Mouse (Mus musculus): ENCODE measurements around the gene Rcn3. TPM values are rescaled to one million over a fixed set of nuclear protein-coding genes. Genes with fewer than 3 reads are reported as not detected.
"Not testable (repeated sequence)": the region's sequence is repeated elsewhere in the genome, so short reads cannot be mapped to it uniquely, and the experiment has no call there.

Gene Rcn3
- total and polyA plus RNA-seq, 3 experiments, result 16.0 to 43.0 TPM; not detected in 1

GRCm38 (mm10) chr7:45126147-45126843 lies 34.3 kb upstream of the Rcn3 start:
- peak; percentile 52 for DNase-seq (ENCODE audit: low read depth, low spot score)
- Histone ChIP-seq H3K27ac (ENCODE audit: control insufficient read depth, low read depth, low read length) (peak overlapping the region; percentile 93), H3K9ac (ENCODE audit: control insufficient read depth, low read depth, low read length, poor library complexity, severe bottlenecking) (peak overlapping the region; percentile 97), H3K4me1 (ENCODE audit: control insufficient read depth in 1 of 2, insufficient read depth in 2 of 2, low read length in 2 of 2) (peaks cover 0 to 20% of the 10 kb centered on the region in 2 experiments; a peak in 2 of 4 replicates), H3K9me3 (replicated peaks; ENCODE audit: insufficient read depth, low read length) (no peaks in the 10 kb centered on the region), H3K4me3 (ENCODE audit: control insufficient read depth in 1 of 2, insufficient read depth in 1 of 2, low read depth in 2 of 2, low read length in 2 of 2) (peak overlapping the region; percentile 87 to 91), H3K27me3 (ENCODE audit: control insufficient read depth in 1 of 2, insufficient read depth in 2 of 2, low read length in 2 of 2) (no peaks in the 10 kb centered on the region), H3K79me2 (ENCODE audit: control insufficient read depth, insufficient read depth, low read length, poor library complexity) (peaks cover 69% of the 10 kb centered on the region), H3K36me3 (ENCODE audit: control insufficient read depth in 1 of 2, insufficient read depth in 2 of 2, low read length in 2 of 2) (peaks cover 14 to 23% of the 10 kb centered on the region in 2 experiments)
- peak in 1 of 2 experiments; percentile 25; a peak in 2 of 4 replicates for TF ChIP-seq POLR2A (IDR thresholded peaks at IDR 0.05; ENCODE audit: control insufficient read depth in 1 of 2, insufficient read depth in 1 of 2, low read depth in 1 of 2, low read length in 2 of 2, poor library complexity in 1 of 2)
- TF ChIP-seq POLR2AphosphoS2 (IDR thresholded peaks at IDR 0.05; ENCODE audit: low read length), result no peak
- 0 out of 4 replicates have a peak, but pooled peaks of 1 of the 2 experiments have one; percentile 17 for TF ChIP-seq USF2 (IDR thresholded peaks at IDR 0.05; ENCODE audit: borderline replicate concordance in 1 of 2, insufficient read depth in 1 of 2, low read depth in 1 of 2, low read length in 2 of 2)

DNA sequence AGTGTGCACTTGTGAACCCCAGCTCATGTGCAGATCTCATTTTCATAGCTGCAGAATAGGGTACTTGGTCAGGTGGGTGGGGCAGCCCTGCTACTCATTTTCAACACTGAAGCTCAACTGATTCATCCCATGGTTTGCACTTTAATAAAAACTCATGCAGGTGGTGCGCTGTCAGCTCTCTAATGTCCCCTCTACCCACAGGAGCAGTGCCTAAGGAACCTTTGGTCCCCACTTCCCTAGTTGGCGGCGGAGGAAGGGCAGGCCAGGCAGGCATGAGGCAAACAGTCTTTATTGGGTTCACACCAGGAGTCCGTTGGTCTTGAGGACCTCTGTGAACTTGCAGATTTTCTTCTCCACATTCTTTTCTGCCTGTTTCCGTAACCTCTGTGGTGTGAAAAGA lies 33.6 kb upstream of the Rcn3 start:
- Histone ChIP-seq H3K4me3 (ENCODE audit: control insufficient read depth in 1 of 2, insufficient read depth in 1 of 2, low read depth in 2 of 2, low read length in 2 of 2) (peak overlapping the region; percentile 87 to 91), H3K4me1 (ENCODE audit: control insufficient read depth in 1 of 2, insufficient read depth in 2 of 2, low read length in 2 of 2) (peaks cover 0 to 26% of the 10 kb centered on the region in 2 experiments; a peak in 2 of 4 replicates)

GRCm38 (mm10) chr7:45125144-45125600 lies 33.2 kb upstream of the Rcn3 start:
- Histone ChIP-seq H3K79me2 (ENCODE audit: control insufficient read depth, insufficient read depth, low read length, poor library complexity) (peaks cover 68% of the 10 kb centered on the region), H3K36me3 (ENCODE audit: control insufficient read depth in 1 of 2, insufficient read depth in 2 of 2, low read length in 2 of 2) (peaks cover 14 to 19% of the 10 kb centered on the region in 2 experiments), H3K4me1 (ENCODE audit: control insufficient read depth in 1 of 2, insufficient read depth in 2 of 2, low read length in 2 of 2) (peaks cover 0 to 25% of the 10 kb centered on the region in 2 experiments; a peak in 2 of 4 replicates), H3K27me3 (ENCODE audit: control insufficient read depth in 1 of 2, insufficient read depth in 2 of 2, low read length in 2 of 2) (no peaks in the 10 kb centered on the region), H3K27ac (ENCODE audit: control insufficient read depth, low read depth, low read length) (peak overlapping the region; percentile 93), H3K9ac (ENCODE audit: control insufficient read depth, low read depth, low read length, poor library complexity, severe bottlenecking) (peak overlapping the region; percentile 97), H3K4me3 (ENCODE audit: control insufficient read depth in 1 of 2, insufficient read depth in 1 of 2, low read depth in 2 of 2, low read length in 2 of 2) (peak overlapping the region; percentile 87 to 91; a peak in 3 of 4 replicates), H3K9me3 (replicated peaks; ENCODE audit: insufficient read depth, low read length) (no peaks in the 10 kb centered on the region)
- peak; percentile 89 for TF ChIP-seq TBP (IDR thresholded peaks at IDR 0.05; ENCODE audit: low read depth, low read length)
- TF ChIP-seq UBTF (IDR thresholded peaks at IDR 0.05; ENCODE audit: borderline replicate concordance, insufficient read depth, low read depth, low read length), result no peak
- peak in 1 of 2 experiments; percentile 26; a peak in 2 of 4 replicates for TF ChIP-seq POLR2A (IDR thresholded peaks at IDR 0.05; ENCODE audit: control insufficient read depth in 1 of 2, insufficient read depth in 1 of 2, low read depth in 1 of 2, low read length in 2 of 2, poor library complexity in 1 of 2)
- no peak for TF ChIP-seq NELFE (IDR thresholded peaks at IDR 0.05; ENCODE audit: low read depth, low read length)
- no peak for TF ChIP-seq GABPA (IDR thresholded peaks at IDR 0.05; ENCODE audit: low read depth, low read length)
- DNase-seq (ENCODE audit: low read depth, low spot score), result peak; percentile 90

More for the DNA sequence above, 33.6 kb upstream of the Rcn3 start:
- H3K27me3 ChIP-seq (ENCODE audit: control insufficient read depth in 1 of 2, insufficient read depth in 2 of 2, low read length in 2 of 2); DNase-seq (ENCODE audit: low read depth, low spot score); H3K9me3 ChIP-seq (replicated peaks; ENCODE audit: insufficient read depth, low read length): not testable (repeated sequence)
- Histone ChIP-seq H3K36me3 (ENCODE audit: control insufficient read depth in 1 of 2, insufficient read depth in 2 of 2, low read length in 2 of 2) (peaks cover 14 to 23% of the 10 kb centered on the region in 2 experiments), H3K79me2 (ENCODE audit: control insufficient read depth, insufficient read depth, low read length, poor library complexity) (peaks cover 69% of the 10 kb centered on the region), H3K27ac (ENCODE audit: control insufficient read depth, low read depth, low read length) (peak overlapping the region; percentile 93), H3K9ac (ENCODE audit: control insufficient read depth, low read depth, low read length, poor library complexity, severe bottlenecking) (peak overlapping the region; percentile 97)

All from MEL (cell line).